Mouse (Mus musculus): ENCODE data around the gene Ddx59.

GRCm38 (mm10) chr1:136457403-136457802 is 42.3 kb downstream of the Ddx59 start:
- TF ChIP-seq CTCF (IDR thresholded peaks at IDR 0.05; ENCODE audit: borderline replicate concordance, insufficient read depth, low read length) (no peak), POLR2A (IDR thresholded peaks at IDR 0.05; ENCODE audit: low read depth, low read length) (no peak)
